Mouse (Mus musculus) forebrain, embryonic 15.5 days (tissue): ENCODE results near the gene Tbce. TPM values are rescaled to one million over a fixed set of nuclear protein-coding genes. Genes with fewer than 3 reads are reported as not detected.
A peak's percentile ranks its signal among the peaks of the same experiment; 100 is the strongest.

Experiments
- ATAC-seq: fragments of 200-750 bp; cut with Nextera tagmentation; replicated peaks from 2 replicates; pipeline ENCODE4 v1.8.0; 2017; ENCODE audit warnings: mild to moderate bottlenecking, moderate TSS enrichment, moderate library complexity
- H3K27ac ChIP-seq: fragments of 300-500 bp; sonication (generic); replicated peaks from 2 replicates; pipeline ENCODE4 v1.5.1; 2015; ENCODE audit warnings: mild to moderate bottlenecking, inconsistent platforms
- H3K27me3 ChIP-seq: fragments of 300-500 bp; sonication (generic); 2 replicates; pipeline ENCODE4 v1.6.1; 2015; ENCODE audit warnings: inconsistent platforms
- H3K36me3 ChIP-seq: fragments of 300-500 bp; sonication (generic); 2 replicates; pipeline ENCODE4 v1.6.1; 2015; ENCODE audit warnings: mild to moderate bottlenecking, inconsistent platforms
- H3K4me1 ChIP-seq: fragments of 300-500 bp; sonication (generic); 2 replicates; pipeline ENCODE4 v1.6.1; 2015; ENCODE audit warnings: inconsistent platforms
- H3K4me2 ChIP-seq: fragments of 300-500 bp; sonication (generic); replicated peaks from 2 replicates; pipeline ENCODE4 v1.6.1; 2015; ENCODE audit warnings: mild to moderate bottlenecking, inconsistent platforms
- H3K4me3 ChIP-seq: fragments of 300-500 bp; sonication (generic); 2 replicates; pipeline ENCODE4 v1.5.1; 2015; ENCODE audit warnings: mild to moderate bottlenecking, inconsistent platforms
- H3K9ac ChIP-seq: fragments of 300-500 bp; sonication (generic); replicated peaks from 2 replicates; pipeline ENCODE4 v1.6.1; 2015; ENCODE audit warnings: mild to moderate bottlenecking, inconsistent platforms
- H3K9me3 ChIP-seq: fragments of 300-500 bp; sonication (generic); 2 replicates; pipeline ENCODE4 v1.6.1; 2016; ENCODE audit warnings: inconsistent platforms
- WGBS: fragments of 180-500 bp; shearing (Covaris S2); methylation state at CpG from one replicate; pipeline ENCODE4 v1.1.7; 2015; ENCODE audit warnings: mixed read lengths; 5-methylcytosine and 5-hydroxymethylcytosine counted together
- polyA plus RNA-seq: library from polyadenylated mRNA; unstranded; fragments of >200 nt; fragmentation: Nextera tagmentation; extraction: Ambion mirVana; gene quantifications from 2 replicates; pipeline ENCODE4 v1.2.1, GENCODE M21; 2015

Tbce gene
- polyA plus RNA-seq, 1 experiment from 2014 or later = 101 TPM

- no peaks in the 10 kb centered on the region for H3K27me3 ChIP-seq
- 86% methylated on average over 4 of the region's 4 CpGs for WGBS
- no peak overlapping the region for H3K4me2 ChIP-seq
- no peaks in the 10 kb centered on the region for H3K9me3 ChIP-seq
- no peaks in the 10 kb centered on the region; the same call in 1 of the 2 replicates for H3K36me3 ChIP-seq
- no peak overlapping the region for H3K9ac ChIP-seq
- H3K4me1 ChIP-seq = peaks cover 21% of the 10 kb centered on the region
- ATAC-seq = no peak
- H3K27ac ChIP-seq = no peak overlapping the region
- no peak overlapping the region for H3K4me3 ChIP-seq
Observed at GRCm38 (mm10) chr13:13956686-13957085, 82.8 kb downstream of the Tbce start.

GRCm38 (mm10) chr13:13954931-13955330 is 84.5 kb downstream of the Tbce start:
- Histone ChIP-seq H3K27me3 (no peaks in the 10 kb centered on the region), H3K9me3 (no peaks in the 10 kb centered on the region), H3K4me2 (peak overlapping the region; percentile 75), H3K9ac (peak overlapping the region; percentile 81), H3K27ac (peak overlapping the region; percentile 82), H3K4me3 (peak overlapping the region; percentile 99), H3K4me1 (peaks cover 21% of the 10 kb centered on the region), H3K36me3 (no peaks in the 10 kb centered on the region; the same call in 1 of the 2 replicates)
- ATAC-seq = no peak
- WGBS = under 1% methylated on average over 29 of the region's 29 CpGs

- H3K27me3 ChIP-seq = no peaks in the 10 kb centered on the region
- WGBS = under 1% methylated on average over 78 of the region's 78 CpGs
- no peaks in the 10 kb centered on the region for H3K36me3 ChIP-seq
- peak within 1 kb of the TSS; percentile 81 for H3K9ac ChIP-seq
- H3K27ac ChIP-seq = peak within 1 kb of the TSS; percentile 82
- H3K4me1 ChIP-seq = peaks cover 21% of the 10 kb centered on the region
- H3K9me3 ChIP-seq = no peaks in the 10 kb centered on the region
- peak; percentile 99 for ATAC-seq
- H3K4me3 ChIP-seq = peak within 1 kb of the TSS; percentile 99
- H3K4me2 ChIP-seq = peak within 1 kb of the TSS; percentile 86
Observed at GRCm38 (mm10) chr13:13953874-13954832, 85.3 kb downstream of the Tbce start, which contains the start of gene B3galnt2. Gene B3galnt2, plus strand, starts transcription at chr13:13954469.

Other genes starting within 250 kb of the Tbce start
- 20.1 and 24.3 TPM in 2 replicates for gene B3galnt2, start 85.2 kb downstream of the Tbce start, polyA plus RNA-seq
- gene Arid4b, start 23.6 kb upstream of the Tbce start, polyA plus RNA-seq = 102 TPM in 2 replicates
- gene Ggps1, start 23.9 kb upstream of the Tbce start, polyA plus RNA-seq = 72.7 and 76.1 TPM in 2 replicates